Mouse (Mus musculus) c-Kit-negative CD71-positive TER-119-positive erythroid progenitor cells, embryonic 14.5 days (primary cell): Measurements from ENCODE around the gene Hist1h2ab.

Experiments
- DNase-seq: peaks from one replicate; pipeline ENCODE4 v3.0.0-alpha.2; 2013; ENCODE audit warnings: low read depth, low spot score

The Hist1h2ab gene

DNA sequence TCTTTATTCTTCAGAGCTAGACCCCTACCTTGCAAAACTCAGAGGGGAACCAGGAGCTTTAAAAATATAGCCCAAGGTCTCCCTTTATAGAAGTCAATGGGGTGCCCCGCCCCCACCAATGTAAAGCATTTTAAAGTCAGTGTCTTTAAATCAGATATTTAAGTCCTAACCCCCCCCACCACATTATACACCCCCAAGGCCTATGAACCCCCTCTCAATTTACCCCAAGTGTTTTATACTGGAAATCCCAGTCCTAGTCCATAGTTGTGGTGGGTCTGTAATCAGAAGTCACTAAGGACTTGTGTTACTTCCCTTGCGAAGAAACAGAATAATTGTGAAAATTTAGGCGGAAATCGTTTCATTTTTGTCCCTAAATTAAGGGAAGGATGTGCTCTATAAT, 12.9 kb upstream of the Hist1h2ab start:
- DNase-seq, result peak; percentile 58

DNA sequence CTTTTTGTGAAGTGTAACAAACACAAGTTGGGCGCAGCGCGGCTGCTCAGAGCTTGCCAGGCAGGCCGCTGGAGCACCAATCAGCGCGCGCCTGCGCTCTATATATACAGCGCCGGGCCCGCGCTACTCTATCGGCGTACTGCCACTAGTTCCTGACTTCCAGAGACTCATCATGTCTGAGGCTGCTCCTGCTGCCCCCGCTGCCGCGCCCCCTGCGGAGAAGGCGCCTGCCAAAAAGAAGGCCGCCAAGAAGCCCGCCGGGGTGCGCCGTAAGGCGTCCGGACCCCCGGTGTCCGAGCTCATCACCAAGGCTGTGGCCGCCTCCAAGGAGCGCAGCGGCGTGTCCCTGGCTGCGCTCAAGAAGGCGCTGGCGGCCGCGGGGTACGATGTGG, 12.3 kb upstream of the Hist1h2ab start, which contains the start of gene Hist1h1c:
TSS of gene Hist1h1c (plus strand) at position 132 of the 392 bp plus-strand sequence.
- DNase-seq, result peak; percentile 95

DNA sequence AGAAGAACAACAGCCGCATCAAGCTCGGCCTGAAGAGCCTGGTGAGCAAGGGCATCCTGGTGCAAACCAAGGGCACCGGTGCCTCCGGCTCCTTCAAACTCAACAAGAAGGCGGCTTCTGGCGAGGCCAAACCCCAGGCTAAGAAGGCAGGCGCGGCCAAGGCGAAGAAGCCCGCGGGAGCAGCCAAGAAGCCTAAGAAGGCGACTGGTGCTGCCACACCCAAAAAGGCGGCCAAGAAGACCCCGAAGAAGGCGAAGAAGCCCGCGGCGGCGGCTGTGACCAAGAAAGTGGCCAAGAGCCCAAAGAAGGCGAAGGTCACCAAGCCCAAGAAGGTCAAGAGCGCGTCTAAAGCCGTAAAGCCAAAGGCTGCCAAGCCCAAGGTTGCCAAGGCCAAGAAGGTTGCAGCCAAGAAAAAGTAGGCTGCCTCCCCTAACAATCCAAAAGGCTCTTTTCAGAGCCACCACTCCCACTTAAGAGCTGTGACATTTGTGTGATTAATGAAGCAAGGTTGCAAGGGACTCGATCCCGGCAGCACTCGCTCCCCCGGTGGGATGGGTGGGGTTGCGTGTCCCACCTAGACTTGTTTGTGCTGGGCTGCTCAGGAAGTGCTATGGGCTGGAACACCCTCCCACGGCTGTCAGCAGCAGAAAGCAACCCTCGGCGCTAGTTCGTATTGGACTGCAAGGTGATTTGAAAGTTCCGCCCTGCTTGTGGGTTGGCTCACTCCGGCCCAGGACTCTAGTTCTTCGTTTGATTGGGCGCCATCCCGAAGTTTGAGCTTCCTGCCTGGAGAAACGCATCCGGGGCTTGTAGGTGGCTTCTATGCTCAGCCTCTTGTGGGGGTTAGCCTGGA, 11.6 kb upstream of the Hist1h2ab start:
- peak; percentile 87 for DNase-seq

DNA sequence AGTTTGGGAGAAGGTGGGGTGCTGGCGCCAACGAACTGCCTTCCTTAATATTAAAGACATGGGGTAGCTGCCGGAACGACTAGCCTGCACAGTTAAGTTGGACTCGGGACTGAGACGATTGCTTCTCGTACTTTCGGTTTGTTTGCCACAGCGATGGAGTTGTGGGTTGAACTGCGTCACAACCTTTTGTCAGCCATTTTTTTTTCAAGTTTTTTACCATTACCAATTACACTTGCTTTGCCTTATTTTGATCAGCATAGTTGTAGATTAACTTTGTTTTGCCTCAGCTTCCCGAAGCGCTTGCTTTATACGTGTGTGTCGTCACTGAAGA, 11.0 kb upstream of the Hist1h2ab start:
- no peak for DNase-seq

DNA sequence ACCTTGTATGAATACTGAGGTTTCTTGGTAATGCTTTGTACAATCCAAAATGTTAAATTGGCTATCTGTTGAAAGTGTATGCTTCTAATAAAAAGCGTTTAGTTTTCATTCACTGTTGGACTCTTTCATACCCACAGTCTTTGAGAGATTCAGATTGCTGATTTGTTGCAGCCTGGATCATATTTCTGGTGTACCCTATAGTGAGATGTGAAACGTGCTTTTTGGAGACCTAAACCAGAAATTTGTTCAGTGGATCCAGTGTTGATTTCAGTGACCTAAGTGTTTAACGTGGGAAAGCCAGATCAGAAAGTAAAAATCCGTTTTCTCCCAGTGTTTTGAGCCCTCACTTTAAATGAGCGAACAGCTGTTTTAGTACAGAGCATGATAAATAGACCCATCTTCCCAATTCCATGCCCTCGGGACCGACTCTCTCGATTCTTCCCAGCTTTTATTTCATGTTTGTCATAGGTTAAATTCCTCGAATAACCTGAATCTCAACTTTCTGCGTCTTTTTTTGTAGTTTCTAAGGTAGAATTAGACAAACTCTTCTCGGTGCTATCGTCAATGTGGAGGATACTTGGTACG, 10.6 kb upstream of the Hist1h2ab start:
- no peak for DNase-seq

DNA sequence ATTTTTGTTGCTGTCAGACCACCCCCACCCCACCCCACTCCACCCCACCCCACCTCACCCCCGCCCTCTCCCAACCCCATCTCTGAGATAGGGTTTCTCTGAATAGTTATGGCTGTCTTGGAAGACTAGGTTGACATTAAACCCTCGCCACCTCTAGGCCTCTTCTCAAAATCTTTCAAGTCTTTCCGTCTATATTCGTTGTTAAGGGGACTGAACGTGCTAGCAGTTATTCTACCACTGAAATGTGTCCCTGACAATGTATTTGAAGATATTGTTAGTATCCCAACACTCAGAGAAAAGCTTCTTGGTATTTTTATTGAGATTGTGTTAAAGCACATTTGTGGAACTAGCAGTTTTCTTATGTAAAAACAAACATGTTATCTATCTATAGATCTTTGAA, 10.0 kb upstream of the Hist1h2ab start:
- DNase-seq, result peak; percentile 29

DNA sequence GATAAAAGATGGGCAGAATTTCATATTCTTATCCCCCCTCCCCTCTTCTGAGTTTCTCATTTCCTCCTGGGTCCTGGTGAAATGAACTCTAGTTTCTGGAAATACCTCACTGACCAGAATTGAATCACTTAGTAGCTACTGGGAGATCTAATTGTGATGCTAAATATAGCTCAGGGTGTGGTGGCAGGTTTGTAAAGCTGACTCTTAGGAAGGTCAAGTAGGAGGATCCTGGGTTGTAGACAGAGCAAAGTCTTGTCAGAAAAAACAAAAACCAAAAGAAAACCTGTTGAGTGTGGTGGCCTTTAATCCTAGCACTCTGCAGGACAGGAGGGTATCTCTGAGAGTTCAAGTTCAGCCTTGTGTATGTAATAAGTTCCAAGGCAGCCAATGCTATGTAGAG, 8.9 kb upstream of the Hist1h2ab start:
- no peak for DNase-seq

DNA sequence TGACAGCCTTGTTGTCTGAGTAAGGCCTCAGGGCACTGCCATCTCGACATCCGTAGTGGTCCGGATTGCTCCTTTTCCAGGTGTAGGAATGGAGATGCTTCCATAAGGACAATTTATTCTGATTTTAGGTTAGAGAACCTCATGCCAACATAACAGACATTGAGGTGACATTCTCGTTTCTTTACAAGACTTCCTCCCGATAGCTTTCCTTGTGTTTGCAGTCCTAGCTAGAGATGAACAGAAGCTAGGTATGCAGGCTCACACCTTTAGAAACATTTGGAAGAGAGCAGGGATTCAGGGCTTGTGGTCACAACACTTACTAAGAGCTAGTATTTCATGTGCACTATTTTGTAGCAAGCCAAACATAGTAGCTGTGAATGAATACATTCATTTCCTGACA, 7.7 kb upstream of the Hist1h2ab start:
- peak; percentile 21 for DNase-seq

DNA sequence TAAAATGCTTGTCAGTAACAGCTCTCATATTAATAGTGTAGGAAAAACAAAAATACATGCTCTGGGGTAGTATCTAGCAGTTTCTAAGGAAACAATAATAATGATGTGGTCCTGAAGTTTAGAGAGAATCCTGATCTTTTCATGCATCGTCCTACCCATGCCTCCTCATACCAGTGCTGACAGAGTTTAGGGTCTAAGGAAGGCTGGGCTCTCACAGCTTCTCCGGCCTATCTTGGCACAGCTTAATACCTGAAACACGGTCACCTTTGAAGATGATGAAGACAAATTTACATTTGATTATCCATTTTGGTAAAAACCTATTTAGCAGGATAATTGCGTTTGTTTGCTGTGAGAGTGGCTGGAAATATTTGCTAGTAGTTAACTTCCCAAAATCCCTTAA, 7.0 kb upstream of the Hist1h2ab start:
- DNase-seq, result peak; percentile 46

DNA sequence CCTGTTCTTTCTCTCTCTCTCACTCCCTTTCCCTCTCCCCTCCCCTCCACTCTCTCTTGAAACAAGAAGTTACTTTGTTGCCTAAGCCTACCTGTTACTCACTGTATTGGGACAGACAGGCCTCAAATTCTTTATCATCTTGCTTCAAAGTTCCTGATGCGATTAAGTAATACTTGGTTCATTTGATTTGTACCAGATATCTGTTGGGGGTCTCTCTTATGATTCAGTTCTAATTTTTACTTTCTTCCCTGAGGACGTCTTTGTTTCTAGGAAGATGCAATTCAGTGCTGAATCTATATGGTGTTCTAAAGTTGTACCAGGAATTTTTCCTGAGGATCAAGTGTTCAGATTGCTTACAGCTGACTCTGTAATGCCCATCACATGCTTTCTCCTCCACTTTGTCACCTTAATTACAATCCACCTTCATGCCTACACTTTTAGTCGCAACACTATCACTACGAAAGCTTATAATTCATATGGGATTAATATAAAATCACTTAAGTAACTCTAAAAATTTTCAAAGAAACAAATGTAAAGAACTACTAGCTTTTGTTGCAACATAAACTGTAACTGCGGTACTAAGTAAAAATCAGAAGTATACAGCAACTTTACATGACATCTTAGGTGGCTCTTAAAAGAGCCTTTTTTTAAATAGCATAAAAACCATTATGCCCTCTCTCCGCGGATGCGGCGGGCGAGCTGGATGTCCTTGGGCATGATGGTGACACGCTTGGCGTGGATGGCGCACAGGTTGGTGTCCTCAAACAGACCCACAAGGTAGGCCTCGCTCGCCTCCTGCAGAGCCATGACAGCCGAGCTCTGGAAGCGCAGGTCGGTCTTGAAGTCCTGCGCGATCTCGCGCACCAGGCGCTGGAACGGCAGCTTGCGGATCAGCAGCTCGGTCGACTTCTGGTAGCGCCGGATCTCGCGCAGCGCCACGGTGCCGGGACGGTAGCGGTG, 6.2 kb upstream of the Hist1h2ab start:
- DNase-seq, result peak; percentile 58

DNA sequence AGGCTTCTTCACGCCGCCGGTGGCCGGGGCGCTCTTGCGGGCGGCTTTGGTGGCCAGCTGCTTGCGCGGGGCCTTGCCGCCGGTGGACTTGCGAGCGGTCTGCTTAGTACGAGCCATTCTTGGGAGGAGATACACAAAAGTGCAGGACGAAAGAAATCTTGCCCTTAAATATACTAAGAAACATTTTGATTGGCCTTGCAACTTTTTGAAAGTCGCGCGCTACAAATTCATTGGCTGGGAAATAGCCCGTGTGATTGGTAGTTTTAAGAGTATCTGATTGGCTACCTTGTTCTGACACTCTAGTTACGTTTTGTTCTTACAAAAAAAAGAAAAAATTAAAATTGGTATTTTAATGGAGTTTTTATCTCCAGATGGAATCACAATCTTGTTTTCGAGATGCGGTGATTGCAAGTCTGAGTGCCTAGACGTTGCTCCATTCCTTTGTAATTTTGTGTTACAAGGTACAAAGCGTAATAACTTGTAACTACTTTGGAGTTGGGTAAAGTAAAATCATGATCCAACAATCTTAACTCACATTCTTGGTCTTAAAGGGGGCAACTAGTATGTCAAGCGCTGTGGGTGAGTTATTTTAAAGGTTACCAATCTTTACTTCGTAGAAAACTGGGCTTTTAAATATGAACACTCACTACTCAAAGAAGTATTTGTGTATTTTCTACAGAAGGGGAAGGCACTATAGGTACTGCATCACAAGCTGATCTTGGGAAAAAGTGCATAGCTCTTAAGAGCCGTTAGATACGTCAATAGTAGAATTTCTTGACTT, 5.4 kb upstream of the Hist1h2ab start, which contains the start of gene Hist1h3c:
TSS of gene Hist1h3c (minus strand) at position 222 of the 781 bp plus-strand sequence.
- DNase-seq, result peak; percentile 93

DNA sequence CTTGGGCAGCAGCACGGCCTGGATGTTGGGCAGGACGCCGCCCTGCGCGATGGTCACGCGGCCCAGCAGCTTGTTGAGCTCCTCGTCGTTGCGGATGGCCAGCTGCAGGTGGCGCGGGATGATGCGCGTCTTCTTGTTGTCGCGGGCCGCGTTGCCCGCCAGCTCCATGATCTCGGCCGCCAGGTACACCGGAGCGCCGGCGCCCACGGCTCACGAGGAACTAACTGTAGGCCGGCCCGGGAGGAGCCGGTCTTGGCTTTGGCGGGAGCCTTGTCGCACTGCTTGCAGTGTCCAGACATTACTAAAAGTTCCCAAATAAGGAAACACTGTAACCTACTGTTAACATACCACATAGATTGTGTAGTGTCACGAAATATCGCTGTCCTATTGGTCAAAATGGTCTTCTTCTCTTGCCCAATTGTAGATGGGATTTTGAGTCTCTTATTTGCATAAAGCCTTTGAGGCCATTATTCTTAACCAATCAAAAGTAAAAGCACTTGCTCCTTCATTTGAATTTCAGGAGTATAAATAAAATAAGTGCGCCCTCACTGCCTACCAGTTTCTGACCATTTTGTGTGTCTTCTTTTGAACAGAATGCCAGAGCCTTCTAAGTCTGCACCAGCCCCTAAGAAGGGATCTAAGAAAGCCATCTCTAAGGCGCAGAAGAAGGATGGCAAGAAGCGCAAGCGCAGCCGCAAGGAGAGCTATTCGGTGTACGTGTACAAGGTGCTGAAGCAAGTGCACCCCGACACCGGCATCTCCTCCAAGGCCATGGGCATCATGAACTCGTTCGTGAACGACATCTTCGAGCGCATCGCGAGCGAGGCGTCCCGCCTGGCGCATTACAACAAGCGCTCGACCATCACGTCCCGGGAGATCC, 4.5 kb upstream of the Hist1h2ab start, which contains the start of gene Hist1h2bb:
TSS of gene Hist1h2bb (plus strand) at position 534 of the 880 bp plus-strand sequence.
- peak; percentile 88 for DNase-seq

DNA sequence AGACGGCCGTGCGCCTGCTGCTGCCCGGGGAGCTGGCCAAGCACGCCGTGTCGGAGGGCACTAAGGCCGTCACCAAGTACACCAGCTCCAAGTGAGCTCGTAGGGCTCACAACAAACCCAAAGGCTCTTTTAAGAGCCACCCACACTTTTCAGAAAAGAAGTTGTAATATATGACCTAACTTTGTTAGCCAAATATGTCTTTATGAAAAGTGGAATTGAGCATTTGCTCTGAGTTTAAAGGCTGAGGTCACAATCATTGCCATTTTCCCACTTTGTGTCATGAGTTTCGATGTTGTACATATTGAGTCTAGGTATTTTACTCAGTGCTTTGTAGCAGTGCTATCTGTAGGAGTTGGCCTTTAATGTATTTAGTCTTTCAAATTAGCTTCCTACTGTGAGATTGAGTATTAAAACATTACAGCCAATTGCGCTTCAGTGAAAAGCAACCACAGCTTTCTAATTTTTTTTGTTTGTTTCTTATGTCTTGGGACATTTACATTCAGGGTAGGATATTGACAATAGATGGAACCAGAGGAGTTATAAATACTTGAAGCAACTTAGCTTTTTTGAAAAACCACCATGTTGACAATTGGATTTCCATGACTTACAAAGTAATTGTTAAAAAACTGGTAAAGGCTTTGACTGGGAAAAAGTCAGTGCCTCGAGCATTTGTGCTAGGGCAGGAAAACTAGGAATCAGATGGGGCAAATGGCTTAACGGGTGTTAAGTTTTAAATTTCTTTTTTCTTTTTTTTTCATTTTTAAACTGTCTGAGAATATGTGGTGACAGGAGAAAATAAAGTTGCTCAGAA, 3.6 kb upstream of the Hist1h2ab start:
- peak; percentile 62 for DNase-seq

DNA sequence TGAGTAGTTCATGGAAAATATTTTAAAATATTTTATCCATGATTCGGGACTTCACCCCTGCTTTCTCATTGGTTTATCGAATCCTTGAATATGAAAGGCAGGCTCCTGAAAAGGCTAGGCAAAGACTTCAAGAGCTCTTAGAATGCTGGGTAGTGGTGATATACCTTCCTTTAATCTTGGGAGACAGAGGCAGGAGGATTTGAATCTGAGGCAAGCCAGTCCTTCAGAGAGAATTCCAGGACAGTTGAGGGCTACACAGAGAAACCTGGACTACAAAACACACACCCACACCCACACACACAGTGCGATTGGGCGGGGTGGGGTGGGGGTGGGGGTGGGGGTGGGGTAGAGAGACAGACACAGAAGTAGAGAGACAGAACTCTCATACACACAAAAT, 3.0 kb upstream of the Hist1h2ab start:
- peak; percentile 58 for DNase-seq

DNA sequence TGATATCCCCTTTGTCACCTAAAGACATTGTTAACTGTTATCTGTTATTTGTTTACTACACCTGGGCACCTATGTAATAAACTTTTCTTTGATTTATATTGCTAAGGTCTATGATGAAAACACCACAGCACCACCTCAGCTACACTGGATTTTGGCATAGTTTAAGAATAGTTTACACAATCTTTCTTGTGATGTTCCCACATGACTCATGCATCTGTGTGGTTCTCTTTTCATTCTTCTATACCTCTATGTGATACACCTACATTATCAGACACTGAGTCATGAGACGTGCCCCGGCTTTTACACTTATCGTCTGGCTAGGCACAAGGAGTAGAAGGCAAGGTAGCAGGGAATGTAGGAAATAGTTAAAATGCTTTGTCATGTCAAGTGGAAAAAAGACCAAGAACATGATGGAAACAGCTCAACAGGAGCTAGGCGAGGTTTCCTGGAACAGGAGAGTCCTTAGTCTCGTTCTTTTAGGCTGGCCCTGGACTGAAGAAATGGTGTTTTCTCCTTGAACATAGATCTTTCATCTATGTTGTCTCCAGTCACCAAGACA, 1.3 kb upstream of the Hist1h2ab start:
- DNase-seq, result peak; percentile 42

DNA sequence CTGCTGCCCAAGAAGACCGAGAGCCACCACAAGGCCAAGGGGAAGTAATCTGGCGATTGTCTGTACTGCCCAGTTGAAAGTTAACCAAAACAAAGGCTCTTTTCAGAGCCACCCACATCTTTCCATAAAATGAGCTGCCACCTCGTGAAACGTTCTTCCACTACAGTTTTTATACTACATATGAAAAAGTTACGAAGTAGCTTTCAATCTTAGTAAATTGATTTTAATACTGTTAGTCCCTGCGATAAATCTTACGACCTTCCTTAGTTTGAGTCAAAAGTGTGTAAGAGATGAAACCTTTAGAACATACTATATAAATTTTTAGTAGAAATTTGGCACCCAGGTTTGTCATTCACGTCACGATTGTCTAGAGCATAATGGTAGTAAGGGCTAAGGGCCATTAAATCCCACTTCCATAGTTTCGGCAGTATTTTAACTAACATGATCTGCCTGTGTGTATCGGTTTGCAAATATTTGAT, 591 bp downstream of the Hist1h2ab start:
- DNase-seq, result peak; percentile 64

DNA sequence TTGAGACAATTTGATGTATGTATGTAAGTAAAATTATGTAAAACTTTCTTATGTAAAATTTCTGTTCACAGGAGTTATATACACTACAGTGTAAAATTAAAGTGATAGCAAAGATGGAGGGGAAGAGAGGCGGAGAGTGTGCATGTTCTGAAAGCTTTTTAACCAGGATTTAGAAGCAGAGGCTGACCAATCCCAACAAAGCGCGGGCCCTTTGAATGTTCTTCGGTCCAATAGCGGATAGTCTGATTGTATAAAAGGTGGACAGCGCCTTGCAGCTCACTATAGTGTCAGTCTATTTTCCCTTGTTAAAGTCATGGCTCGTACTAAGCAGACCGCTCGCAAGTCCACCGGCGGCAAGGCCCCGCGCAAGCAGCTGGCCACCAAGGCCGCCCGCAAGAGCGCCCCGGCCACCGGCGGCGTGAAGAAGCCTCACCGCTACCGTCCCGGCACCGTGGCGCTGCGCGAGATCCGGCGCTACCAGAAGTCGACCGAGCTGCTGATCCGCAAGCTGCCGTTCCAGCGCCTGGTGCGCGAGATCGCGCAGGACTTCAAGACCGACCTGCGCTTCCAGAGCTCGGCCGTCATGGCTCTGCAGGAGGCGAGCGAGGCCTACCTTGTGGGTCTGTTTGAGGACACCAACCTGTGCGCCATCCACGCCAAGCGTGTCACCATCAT, 1.3 kb downstream of the Hist1h2ab start, which contains the start of gene Hist1h3b:
TSS of gene Hist1h3b (plus strand) at position 201 of the 675 bp plus-strand sequence.
- peak; percentile 96 for DNase-seq

DNA sequence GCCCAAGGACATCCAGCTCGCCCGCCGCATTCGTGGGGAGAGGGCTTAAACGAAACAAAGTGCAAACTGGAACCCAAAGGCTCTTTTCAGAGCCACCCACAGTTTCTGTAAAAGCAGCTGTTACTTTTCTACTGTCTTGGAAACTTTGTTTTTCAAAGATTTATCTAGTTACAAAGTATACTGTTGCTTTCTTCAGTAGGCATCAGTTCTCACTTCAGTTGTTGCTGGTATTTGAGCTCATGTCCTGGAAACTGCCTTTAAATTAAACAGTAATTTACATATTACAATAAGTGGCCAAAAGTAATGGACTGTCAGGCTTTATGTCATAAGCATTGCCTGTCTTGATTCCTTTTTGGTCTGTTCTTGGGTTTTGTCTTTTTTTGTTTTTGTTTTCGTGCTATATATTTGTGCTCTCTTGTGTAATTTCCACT, 1.8 kb downstream of the Hist1h2ab start:
- DNase-seq, result peak; percentile 50
